Mouse (Mus musculus) heart, postnatal 10 days (tissue): ENCODE data around the gene Sh2d3c. TPM values are rescaled to one million over a fixed set of nuclear protein-coding genes. Genes with fewer than 3 reads are reported as not detected.

Experiments used
- DNase-seq, 2 experiments: peaks; one replicate each; pipeline ENCODE4 v3.0.0; 2021
- intact Hi-C: fragments of 180-260 bp; cut with DNase I; formaldehyde crosslinking; loops from one replicate; pipeline ENCODE4 v1.15.1; 2025
- total RNA-seq, 2 experiments: library from RNA; stranded (reverse); gene quantifications; 2 replicates each; pipeline ENCODE4 v1.2.3; 2021

The Sh2d3c gene
- total RNA-seq, 2 experiments from 2014 or later: 45.3 to 47.1 TPM

DNA sequence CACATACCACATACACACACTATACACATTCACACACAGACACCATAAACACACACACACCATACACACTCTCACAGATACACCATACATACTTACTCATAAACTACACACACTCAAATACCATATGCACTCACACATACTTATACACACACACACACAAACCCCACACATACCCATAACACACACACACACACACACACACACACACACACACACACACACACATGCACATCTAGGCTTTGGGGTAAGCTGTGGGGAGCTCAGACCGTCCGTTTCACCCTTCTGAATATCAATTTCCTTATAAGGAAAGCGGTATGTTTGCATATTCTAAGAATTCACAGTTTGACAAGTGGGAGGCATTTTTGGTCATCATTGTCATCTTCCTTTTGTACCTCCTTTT is 1.7 kb downstream of the Sh2d3c start:
- DNase-seq: no peak
- intact Hi-C loops: no loop called here

DNA sequence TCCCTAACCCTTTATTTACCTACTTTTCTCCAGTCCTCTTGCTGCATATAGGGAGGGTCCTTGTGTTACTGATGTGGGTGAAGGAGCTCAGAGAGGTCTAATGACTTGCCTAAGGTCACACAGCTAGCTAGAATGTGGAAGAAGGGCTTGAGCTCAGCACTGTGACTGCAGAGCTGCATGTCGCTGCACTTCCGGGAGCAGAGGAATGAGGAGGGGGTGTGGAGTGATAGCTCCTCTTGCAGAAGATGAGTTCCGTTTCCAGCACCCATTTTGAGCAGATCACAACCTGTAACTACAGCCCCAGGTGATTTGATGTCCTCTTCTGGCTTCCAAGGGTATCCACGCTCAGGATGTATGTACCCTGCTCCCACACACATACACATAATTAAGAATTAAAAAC is 3.3 kb downstream of the Sh2d3c start:
- intact Hi-C loops: no loop called here

DNA sequence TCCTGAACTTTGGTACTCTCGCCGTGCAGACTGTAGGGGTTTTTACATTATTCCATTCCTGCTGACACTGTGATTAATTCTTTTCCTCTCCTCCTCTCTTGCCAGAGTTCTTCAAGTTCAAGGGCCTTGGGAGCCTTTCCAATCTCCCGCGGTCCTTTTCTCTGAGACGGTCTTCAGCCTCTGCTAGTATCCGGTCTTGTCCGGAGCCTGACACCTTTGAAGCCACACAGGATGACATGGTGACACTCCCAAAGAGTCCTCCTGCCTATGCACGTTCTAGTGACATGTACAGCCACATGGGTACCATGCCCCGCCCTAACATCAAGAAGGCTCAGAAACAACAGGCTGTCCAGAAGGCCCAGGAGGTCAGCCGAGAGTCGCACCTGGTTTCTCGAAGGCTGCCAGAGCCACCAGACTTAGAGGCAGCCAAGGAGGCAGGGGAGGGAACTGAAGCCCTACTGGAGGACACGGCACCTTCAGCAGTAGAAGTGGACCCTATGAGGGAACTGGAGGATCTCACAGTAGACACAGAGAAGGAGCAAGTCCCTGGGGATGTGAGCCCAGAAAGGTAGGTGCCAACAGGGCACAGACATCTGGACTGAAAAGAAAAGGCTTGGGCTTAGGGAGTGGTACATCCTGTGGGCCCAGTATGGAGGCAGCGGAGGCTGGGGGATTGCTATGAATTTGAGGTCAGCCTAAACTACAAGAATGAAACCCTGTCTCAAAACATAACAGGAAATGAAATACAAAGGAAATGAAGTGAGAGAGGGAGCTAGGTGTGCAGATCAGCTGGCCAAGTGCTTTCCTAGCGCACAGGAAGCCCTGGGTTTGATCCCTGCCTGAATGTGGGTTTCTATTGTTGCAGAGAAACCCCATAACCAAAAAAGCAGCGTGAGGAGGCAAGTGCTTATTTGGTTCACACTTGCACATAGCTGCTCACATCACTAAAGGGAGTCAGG is 4.3 kb downstream of the Sh2d3c start:
- intact Hi-C loops: no loop called here

More for the DNA sequence above, 3.3 kb downstream of the Sh2d3c start:
- no peak for DNase-seq

DNA sequence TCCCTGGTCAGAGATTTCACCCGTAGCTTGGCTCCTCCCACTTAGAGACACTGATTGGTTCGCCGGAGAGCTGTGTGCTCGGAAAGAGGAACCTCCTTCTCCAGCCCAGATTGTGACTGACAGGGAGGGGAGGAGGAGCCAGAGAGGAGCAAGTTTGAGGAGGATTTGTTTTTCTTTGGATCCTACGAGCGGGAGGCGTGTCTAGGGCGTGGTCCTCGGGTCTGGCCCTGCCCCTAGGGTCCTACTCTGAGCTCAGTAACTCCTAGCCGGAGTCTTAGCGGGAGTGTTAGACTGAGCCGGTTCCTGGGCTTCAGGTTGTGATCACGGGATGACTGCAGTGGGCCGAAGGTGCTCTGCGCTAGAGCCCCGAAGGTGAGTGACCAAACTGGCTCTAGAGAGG is 6.6 kb downstream of the Sh2d3c start:
- intact Hi-C loops: no loop called here

More for the DNA sequence above, 4.3 kb downstream of the Sh2d3c start:
- DNase-seq: no peak

DNA sequence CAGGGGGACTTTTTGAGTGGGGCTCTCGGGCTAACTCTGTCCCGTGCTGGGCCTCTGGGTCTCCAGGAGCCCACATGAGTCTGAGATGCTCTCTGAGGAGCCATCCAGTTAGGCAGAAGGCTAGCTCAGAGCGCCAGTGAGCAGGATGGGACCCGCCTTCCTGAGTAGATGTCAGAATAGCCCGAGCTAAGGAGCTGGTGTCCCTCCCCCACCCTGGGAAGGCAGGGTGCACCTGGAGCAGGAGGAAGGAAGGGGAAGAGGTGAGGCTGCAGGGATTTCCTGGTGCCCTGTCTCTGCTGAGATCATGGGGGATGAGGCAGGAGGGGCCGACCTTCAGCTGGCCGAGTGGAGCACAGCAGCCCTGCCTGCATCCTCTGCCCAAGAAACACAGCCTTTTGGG is 7.6 kb downstream of the Sh2d3c start:
- peak; percentile 71 to 72 for DNase-seq
- intact Hi-C loops: loop anchor here (2.0 kb wide), 1 partner anchor 14 kb away; no protein-coding TSS in a partner anchor

More for the DNA sequence above, 6.6 kb downstream of the Sh2d3c start:
- peak; percentile 96 for DNase-seq

DNA sequence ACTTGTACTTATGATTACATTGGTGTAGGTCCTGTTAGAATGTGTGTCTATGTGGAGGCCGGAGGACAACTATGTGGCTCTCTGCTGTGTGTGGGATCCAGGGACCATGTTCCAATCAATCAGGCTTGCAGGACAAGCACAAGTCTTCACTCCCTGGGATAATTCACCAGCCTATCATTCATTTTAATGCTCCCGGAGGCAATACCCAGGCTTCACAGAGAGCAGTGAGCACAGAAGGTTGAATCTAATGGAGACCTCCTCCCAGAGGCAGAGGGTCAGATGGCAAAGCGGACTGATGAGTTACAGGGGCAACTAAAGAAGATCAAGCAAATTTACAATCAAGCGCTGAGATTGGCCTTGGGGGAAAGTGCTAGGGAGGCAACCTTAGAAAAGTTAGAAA is 8.7 kb downstream of the Sh2d3c start:
- intact Hi-C loops: loop anchor here (2.0 kb wide), 1 partner anchor 15 kb away; no protein-coding TSS in a partner anchor
- no peak for DNase-seq

DNA sequence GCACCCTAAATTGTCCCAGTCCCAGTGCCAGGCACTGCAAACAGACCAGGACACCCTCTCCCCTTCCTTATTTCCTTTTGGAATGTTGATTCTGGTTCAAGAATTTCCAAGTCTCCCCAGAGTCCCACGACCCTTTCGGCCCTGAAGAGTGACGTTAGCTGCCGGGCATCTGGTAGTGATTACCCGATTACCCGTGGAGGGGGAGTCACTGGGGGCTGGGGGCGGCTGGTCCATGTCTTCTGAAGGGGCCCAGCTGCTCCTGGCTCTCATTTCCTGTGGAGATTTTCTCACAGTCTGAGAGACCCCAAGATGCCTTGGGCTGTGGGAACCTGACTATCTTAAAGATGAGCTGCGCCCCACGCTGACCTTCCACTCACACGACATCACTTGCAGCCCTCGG is 10.0 kb downstream of the Sh2d3c start:
- DNase-seq: peak; percentile 57 to 71
- intact Hi-C loops: no loop called here

DNA sequence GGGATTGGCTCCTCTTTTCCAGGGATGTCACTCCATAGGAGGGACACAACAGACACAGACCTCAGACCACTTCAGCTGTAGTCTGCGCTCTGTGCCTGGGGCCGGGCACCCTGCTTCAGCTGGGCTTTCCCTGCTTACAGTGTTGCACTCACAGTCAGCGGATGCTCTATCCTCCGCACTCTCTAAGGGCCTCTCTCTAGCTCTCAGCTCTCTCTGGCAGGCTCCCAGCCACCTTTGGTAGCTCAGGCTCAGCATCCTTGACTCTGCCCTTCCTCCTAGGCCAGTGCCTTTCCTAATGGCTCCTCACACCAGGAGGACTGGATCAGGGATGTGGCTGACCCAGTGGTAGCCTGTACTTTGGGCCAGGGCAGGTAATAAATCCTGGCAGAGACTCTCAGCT is 11.1 kb downstream of the Sh2d3c start:
- peak in 1 of 2 experiments; percentile 48 for DNase-seq
- intact Hi-C loops: no loop called here

DNA sequence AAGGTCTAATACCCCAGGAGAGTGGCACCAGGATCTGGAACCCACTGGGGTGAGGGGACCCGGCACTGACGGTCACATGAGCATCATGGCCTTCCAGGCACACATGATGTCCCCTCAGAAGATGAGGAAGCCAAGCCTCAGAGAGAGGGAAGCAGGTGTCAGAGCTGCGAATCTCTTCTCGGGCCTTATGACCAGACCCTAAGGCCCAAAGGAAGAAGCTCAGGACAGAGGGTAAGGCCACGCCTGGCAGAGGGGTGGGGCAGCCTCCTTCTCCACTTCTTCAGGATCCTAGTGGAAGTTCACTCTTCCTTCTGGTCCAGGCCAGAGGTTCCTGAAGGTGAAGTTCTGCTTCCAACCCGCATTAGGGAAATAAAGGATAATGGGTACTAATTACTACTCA is 11.8 kb downstream of the Sh2d3c start:
- intact Hi-C loops: no loop called here
- no peak for DNase-seq

DNA sequence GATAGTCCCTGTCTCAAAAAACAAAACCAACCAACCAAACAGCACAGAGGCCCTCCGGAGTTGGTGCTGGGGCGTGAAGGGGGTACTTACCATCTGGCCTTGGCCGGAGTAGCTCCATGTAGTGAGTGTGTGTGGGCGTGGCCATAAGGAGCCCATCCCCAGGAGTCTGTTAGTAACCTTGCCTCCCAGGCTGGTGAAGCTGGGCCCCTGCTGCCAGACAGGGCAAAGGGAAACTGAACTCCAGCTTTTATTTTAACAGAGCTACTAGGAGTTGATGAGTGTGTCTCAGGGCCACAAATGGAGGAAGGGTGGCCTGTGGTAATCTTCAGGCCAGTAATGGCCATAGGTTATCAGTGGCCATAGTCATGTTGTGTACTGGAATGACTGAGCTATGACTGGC is 13.6 kb downstream of the Sh2d3c start:
- intact Hi-C loops: no loop called here

DNA sequence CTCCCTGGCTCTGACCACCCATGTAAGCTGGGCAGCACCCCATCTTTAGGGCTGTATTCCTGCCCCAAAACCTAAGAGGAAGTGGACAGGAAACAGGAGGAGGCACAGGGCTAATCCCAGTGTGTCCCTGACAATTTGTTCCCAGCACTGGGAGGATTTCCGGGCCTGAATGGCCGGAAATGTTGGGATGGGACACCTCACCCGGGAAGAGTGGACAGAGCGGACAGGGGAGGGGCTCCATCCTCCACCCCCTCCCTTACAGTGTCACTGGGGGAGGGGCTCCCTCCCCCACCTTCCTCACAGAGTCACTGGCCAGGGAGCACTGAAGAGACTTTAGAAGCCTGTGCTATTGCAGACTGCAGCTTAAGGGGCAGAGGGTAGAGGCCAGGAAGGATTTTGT is 14.1 kb downstream of the Sh2d3c start:
- DNase-seq: peak; percentile 68 to 77
- intact Hi-C loops: no loop called here

More for the DNA sequence above, 13.6 kb downstream of the Sh2d3c start:
- no peak for DNase-seq

DNA sequence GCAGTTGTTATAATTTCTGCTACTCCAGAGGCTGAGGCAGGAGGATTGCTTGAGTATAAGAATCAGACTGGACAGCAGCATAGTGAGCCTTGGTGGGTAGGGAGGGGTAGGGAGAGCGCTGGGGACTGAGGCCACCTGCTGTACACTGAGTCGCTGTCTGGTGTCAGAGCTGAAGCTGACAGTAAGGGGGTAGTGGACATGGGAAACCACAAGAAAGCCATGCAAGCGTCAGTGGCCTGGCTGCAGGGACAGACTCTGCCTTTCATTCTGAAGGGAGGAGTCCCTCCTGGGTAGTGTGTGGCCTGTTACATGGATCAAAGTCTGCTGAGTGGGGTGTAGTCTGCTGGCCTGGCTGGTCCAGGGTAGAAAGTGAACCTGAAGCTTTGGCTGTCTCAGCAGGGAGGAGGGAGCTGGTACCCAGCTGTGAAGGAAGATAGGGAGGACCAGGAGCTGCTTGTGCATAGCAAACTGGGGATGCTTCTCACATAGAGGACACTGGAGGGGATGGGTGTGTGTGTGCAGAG is 15.5 kb downstream of the Sh2d3c start:
- intact Hi-C loops: no loop called here
- no peak for DNase-seq

DNA sequence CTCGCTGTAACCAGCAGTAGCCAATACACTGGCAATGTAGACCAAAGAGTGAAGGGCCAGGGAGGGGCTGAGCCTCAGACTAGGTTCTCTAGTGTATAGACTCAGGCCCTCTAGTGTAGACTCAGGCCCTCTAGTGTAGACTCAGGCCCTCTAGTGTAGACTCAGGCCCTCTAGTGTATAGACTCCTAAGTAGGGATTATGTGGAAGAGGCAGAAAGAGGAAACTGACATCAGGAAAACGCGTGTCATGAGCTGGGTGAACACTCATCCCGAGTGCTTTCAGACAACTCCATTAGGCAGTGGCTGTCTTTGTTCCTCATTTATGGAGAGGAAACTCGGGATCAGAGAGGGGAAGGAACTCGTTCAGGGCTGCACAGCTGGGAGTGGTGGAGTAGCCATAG is 16.2 kb downstream of the Sh2d3c start:
- intact Hi-C loops: no loop called here
- no peak for DNase-seq

DNA sequence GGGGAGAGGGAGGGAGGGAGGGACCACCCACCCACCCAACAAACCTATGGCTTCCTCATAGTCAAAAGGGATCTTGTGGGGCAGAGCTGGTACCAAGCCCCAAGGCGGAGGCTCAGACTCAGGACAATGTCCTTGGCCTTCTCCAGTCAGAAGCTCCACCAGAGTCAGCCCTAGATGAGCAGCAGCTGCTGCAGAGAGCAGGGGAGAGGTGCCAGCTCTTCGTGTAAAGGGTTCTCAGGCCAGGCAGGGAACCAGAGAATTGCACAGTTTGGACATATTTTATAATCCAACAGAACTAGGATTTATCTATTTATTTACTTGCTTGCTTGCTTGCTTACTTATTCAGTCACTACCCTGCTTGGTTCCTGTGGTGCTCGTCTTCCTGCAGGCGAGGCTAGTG is 18.5 kb downstream of the Sh2d3c start:
- intact Hi-C loops: no loop called here
- DNase-seq: no peak

DNA sequence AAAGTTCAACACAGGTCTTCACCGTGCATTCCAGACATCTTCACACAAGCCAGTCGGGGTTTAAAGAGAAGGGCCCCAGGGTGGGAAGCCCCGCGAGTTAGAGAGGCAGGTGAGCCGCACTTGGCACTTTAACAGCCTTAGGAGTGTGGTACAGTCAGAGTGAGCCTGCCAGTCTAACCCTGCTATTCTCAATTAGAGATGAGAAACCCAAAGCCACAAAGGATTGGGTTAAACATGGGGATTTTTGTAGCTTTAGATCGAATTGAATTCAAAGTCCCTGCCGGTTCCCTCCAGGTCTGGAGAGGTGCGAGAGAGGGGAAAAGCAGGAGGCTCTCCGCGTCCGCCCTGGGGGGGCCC is 20.0 kb downstream of the Sh2d3c start, which contains the start of gene 6330409D20Rik:
Gene 6330409D20Rik, minus strand, starts transcription at position 101 of the 357 bp plus-strand sequence.
- intact Hi-C loops: no loop called here
- DNase-seq: no peak

DNA sequence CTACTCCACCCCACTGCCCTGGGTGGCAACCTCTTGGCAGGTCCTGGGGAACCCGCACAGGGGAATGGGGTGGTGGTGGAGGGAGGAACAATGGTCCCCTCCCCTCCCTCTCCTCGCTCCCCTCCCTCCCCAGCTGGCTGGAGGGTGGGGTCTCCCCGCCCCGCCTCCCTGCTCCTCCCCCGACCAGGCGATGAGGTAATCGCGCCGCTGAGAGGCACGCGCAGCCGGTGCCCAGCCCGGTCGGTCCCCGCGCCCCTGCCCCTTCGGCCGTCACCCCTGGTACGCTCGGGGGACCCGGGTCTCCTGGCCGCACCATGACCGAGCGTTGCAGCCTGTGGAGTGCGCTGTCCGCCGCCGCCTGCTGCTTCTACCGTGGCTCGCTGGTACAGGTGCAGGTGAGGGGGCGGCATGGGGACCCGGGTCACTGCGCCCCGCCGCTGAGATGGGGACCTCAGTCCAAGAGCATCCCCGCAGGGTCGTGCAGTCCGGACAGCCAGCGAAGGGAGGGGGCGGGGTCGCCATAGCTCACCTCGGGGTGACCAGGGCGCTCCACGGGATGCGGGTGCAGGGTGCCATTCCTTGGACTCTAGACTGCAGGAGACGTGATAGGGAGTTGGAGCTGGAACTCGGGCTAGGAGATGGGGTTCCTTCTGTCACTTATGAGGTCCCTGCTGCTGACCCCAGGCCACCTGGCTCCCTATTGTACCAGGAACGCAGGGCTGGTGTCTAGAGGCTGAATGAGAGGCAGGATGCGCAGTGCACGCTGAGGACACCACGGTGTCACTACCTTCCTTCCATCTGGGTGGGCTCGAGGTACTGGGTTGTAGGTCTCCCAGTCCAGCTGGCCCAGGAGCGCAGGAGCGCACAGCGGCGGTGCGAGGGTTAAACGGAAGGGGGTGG is 20.7 kb downstream of the Sh2d3c start:
- DNase-seq: peak; percentile 56 to 57
- intact Hi-C loops: no loop called here

DNA sequence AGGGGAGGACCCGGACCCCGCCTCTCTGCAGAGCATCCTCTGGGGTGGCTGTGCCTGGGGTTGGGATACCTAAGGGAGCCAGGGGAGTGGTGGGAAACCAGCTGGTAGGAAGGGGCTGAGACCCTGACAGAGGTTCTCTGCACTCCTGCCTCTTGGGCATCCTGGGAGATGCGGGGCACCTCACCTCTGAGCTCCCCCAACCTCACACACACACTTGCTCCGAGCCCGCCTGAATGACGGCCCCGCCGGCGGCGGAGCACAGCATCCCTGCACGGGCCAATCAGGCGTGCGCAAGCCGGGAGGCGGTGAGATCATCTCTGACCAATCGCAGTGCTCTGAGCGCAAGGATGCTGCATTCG is 21.3 kb downstream of the Sh2d3c start:
- intact Hi-C loops: no loop called here
- no peak for DNase-seq

DNA sequence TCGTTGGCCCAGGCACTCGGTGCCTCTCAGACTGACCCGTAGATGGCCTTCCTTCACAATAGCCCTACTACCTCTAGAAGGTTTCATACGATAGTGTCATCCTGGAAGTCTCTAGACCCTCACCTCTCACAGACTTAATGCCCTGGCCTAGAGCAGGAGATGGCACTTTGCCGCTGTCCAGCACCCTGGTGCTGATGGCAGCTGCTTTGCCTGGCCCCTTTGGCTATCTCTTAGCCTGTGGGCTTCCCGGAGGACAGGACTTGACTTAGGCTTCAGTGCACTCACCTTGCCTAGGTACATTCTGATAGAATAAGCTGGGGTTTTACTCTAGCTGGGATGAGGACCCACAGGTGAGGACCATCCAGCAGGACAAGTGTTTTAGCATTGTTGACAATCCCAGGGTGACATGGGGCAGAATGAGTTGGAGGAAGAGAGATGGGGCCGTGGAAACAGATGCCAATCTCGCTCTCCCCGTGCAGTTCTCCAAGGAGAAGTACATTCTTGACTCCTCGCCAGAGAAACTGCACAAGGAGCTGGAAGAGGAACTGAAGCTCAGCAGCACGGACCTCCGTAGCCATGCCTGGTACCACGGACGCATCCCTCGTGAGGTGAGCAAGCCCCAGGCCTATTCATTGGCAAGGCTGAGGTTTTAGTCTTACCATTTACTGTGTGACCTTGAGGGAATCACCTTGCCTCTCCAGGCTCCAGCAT is 23.6 kb downstream of the Sh2d3c start:
- DNase-seq: no peak
- intact Hi-C loops: no loop called here

DNA sequence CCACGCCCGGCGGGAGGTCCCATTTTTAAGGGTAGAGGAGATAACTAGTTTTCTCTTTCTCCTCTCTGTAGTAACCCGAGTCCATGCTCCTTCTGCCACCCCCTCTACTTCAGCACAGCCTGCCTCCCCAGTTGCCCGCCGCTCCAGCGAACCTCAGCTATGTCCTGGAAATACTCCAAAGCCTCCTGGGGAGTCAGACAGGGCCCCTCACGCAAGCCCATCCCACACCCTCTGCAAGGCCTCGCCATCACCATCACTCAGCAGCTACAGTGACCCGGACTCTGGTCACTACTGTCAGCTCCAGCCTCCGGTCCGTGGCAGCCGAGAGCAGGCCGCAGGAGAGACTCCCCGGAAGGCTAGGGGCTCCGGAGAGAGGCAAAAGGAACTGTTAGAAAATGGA is 28.2 kb downstream of the Sh2d3c start:
- DNase-seq: no peak
- intact Hi-C loops: loop anchor here (5.0 kb wide), 1 partner anchor 117 kb away; no protein-coding TSS in a partner anchor

DNA sequence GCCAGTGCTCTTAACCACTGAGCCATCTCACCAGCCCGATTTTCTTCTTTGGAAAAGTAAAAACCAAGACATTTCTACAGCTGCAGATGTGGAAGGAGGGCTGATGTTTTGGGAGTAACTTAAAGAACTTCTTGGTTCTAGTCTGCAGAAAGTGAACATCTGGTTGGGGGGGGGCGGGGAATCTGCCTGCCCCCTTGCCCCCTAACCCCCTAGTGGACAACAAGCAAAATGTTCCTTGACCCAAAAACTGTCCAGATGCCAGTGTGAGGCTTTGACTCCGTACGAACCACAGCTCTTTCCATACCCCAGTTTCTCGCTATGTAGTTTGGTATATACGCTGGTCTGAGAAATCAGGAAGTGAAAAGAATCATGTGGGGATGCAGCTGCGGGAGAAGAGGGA is 29.3 kb downstream of the Sh2d3c start:
- intact Hi-C loops: no loop called here
- DNase-seq: no peak
